Mouse (Mus musculus) telencephalon, adult 2 months (tissue): Measurements from ENCODE around the gene Chpf.

Experiments used
- DNase-seq: peaks from one replicate; pipeline ENCODE4 v3.0.0-alpha.2; 2011; ENCODE audit warnings: low read depth, low spot score

Gene Chpf

GRCm38 (mm10) chr1:75478916-75479634 lies at the start of gene Chpf, which contains the start of gene Tmem198:
Chpf (minus strand) TSS chr1:75479307.
Tmem198 (plus strand) TSS chr1:75479532.
- peak; percentile 89 for DNase-seq

- DNase-seq = no peak
These were observed 45.6 kb upstream of the Chpf start for GRCm38 (mm10) chr1:75524679-75525078.

GRCm38 (mm10) chr1:75521321-75522031 lies 42.4 kb upstream of the Chpf start, which contains the start of gene Stk11ip:
Stk11ip (plus strand) TSS chr1:75521529.
- peak; percentile 89 for DNase-seq

- no peak for DNase-seq
These were observed 40.5 kb upstream of the Chpf start for GRCm38 (mm10) chr1:75519576-75519975.

DNA sequence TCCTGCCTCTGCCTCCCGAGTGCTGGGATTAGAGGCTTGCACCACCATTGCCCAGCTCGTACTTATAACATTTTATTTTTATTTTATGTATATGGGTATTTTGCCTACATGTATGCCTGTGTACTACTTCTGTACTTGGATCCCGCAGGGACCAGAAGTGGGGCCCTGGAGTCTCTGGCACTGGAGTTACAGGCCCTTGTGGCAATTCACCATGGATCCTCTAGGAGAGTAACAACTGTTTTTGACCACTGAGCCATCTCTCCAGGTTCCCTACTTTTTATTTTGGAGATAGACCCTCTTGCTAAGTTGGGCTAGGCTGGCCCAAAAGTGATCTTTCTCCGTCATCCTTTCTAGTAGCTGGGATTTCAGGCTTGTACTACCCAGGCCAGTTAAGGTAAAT lies 39.3 kb upstream of the Chpf start:
- no peak for DNase-seq

DNA sequence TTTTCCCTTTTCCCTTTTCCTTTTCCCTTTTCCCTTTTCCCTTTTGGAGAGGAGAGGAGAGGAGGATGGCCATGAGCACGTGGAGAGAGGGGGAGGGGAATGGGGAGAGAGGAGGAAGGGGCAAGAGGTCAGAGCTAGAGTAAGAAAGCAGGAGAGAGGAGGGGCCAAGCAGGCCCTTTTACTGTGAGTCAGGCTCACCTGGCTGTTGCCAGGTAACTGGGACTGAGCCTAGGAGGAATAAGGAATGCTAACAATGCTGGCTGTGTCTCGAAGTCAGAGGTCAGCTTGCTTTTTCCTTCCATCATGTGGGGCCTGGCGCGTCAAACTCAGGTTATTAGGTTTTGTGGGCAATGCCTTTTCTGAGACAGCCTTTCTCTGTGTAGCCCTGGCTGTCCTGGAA lies 38.9 kb upstream of the Chpf start:
- no peak for DNase-seq

DNA sequence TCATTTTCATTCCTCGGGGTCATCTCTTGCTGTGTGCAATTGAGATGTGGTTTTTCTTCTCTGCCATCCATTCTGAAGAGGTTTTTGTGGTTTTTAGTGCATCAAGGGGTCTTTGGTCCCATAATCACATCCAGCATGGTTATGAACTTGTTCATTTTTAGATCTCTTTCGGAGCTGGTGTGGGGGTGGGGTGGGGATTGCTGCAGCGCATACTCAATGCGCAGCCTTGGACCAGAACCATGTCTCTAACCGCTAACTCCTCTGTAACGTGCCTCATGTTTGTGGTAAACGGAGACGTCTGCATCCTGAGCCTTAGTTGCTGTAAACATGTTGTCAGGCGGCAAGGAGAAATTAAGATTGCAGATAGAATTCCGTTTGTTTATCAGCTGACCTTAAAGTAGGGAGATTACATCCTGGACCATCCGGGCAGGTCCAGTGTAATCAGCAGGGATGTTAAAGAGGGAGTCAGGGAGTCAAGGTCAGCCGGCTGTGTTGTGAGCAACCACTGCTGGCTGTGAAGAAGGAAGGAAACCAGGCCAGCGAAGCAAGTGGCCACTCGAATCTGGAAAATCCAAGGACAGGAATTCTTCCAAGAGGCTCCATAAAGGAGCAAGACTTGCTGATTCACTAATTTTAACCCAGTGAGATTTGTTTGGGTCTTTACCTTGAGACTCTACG lies 37.7 kb upstream of the Chpf start:
- DNase-seq = no peak

- no peak for DNase-seq
These were observed 33.4 kb upstream of the Chpf start for GRCm38 (mm10) chr1:75512550-75512949.

GRCm38 (mm10) chr1:75511437-75512210 lies 32.5 kb upstream of the Chpf start:
- no peak for DNase-seq

DNA sequence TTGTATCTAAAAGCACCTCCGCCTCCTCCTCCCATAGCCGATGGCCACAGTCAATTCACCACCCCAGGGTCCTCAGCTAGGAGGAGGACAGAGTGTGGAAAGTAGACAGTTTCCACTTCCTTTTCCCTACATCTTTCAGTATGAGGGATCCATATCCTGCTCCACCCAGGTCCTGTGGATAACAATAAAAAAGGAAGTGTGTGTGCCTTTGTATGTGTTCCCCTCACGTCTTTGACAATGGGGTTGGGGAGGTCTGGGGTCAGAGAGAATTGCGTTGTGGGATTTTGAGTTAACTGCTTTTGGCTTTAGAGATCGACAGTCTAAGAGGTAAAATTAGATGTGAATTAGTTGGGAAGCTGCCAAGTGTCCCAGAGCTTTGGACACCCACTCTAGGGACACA lies 31.0 kb upstream of the Chpf start:
- DNase-seq = no peak

GRCm38 (mm10) chr1:75509586-75509985 lies 30.5 kb upstream of the Chpf start:
- DNase-seq = no peak

- no peak for DNase-seq
These were observed 27.9 kb upstream of the Chpf start, which contains the start of gene Inha for GRCm38 (mm10) chr1:75507006-75507405. Inha (plus strand) TSS chr1:75507077.

DNA sequence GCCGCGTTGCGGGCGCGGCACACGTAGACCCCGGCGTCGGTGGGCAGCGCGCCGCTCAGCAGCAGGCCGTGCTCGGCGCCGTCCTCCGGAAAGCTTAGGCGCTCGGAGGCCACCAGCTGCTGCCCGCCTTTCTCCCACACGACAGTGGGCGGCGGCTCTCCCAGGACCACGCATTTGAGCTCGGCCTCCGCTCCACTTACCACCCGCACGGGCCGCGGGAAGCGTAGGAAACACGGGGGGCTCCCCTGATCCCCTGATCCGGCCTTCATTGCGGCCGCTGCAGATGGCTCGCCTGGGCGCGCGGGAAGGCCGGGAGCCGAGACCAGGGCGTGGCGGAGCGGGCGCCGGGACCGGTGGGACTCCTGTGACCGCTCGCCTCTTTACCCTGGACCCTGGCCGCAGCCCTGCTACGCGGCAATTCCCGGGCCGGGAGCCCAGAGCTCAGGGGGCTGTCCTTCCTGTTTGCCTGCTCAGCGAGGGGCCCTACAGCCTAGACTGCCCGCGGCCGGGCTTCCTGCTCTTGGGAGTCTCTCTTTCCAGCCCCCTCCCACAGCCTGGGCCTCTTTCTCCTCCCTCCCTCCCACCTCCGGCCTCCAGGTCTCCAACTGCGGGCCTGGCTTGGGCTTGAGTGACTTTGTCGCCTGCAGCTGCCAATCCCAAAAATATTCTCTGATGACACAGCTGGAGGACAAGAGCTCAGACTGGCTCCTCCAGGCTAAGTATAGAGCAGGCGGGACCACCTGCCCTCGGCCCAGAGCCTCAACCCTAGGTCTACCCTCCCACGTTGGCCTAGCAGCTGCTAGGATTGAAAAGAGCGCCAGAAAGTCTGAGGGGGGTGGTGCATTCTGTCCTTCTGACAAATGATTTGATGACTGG lies 27.1 kb upstream of the Chpf start, which contains the start of gene Obsl1:
TSS of gene Obsl1 (minus strand) at position 497 of the 876 bp plus-strand sequence.
- peak; percentile 18 for DNase-seq

DNA sequence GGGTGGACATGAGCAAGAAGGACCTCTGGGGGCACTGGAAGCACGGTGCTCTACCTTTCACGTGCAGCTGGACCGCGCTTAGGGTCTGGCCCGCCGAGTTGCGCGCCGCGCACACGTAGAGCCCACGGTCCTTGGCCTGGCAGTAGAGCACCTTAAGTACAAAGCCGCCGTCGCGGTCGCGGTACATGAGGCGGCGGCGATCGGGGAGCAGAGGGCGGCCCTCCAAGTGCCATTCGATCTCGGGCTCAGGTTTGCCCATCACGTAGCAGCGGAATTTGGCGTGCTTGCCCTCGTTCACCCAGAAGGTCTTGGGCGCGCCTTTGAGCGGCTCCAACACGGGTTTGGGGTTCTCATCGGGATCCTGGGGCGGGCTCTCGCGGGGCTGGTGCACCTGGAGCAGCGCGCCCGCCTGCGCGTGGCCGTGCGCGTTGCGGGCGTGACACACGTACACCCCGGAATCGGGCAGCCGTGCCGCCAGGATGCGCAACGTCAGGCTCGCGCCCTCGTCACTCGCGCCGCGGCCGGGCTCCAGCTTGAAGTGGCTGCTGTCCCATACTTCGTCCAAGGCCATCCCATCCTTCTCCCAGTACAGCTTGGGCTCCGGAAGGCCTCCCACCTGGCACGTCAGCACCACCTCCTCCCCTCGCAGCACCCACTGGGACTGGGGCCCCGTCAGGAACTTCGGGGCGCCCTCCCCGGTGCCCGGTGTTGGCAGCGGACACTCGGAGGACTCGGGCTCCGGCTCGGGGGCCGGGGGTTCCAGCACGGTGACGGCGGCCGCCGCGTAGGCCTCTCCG lies 26.2 kb upstream of the Chpf start:
- DNase-seq = peak; percentile 74

- peak; percentile 65 for DNase-seq
These were observed 25.3 kb upstream of the Chpf start for GRCm38 (mm10) chr1:75504256-75505045.

DNA sequence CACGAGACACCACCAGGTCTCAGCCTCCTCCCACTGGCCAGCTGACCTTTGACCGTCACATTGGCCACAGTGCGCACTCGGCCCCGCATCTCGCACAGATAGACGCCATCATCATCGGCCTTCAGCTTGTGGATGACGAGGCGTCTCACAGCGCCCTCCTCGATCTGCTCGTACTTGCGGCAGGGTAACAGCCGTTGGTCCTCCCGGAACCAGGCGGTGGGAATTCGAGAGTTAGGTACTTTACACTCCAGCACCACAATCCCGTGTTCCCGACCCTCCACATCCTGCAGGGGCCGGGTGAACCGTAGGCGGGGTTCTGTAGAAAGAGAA lies 24.5 kb upstream of the Chpf start:
- DNase-seq = no peak

- DNase-seq = no peak
These were observed 24.0 kb upstream of the Chpf start for GRCm38 (mm10) chr1:75502945-75503650.

GRCm38 (mm10) chr1:75501905-75502304 lies 22.8 kb upstream of the Chpf start:
- DNase-seq = no peak
